ENCODE assay signal across 10 mouse cellular contexts in the genomic region with DNA sequence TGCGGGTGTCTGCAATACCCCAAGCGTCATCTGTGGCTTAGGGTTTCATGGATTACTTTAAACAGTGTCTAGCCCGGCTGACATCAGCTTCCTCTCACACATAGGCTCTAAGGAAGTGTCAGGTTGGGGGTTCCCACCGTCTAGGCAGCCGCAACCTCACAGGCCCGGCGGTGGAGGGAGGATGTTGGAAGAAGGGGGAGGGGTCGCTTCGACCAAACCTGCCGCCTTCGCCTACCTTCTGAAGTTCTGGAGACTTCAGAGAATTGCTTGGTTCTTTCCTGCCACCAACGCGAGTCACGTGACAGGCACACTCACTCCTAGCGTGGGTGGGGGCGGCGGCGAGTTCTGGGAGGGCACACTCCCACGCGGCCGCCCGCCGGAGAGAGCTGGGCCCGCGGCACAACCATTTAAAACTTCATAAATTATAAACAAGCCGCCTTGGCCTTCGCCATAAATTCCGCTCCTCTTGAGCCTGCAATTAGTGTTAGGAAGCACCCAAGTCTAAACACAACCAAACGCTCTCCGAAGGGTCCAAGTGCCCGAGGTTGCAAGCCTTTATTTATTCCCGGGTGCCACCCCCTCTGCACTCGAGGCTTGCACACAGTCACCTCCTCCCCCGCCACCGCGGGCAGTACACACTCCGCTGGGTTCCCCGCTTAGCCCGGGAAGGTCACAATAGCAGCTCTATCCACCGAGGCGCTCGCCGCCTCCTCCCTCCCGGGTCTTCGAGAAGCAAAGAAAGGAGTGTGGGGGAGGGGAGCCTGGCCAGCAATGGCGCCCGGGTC. TPM values are rescaled to one million over a fixed set of nuclear protein-coding genes. Genes with fewer than 3 reads are reported as not detected.
A peak's percentile ranks its signal among the peaks of the same experiment; 100 is the strongest.
DNase-seq lines count a peak whose midpoint lies in the region; ATAC-seq and TF ChIP-seq lines count a peak whose summit lies in the region.
"Had no signal": no experiment of that assay in that cellular context is flagged by ENCODE, and none has a peak within 500 bp of the region (broad histone marks: within the 10 kb centered on the region; RNA-seq: fewer than 3 reads in every experiment).

No protein-coding gene starts in this region.

- intact Hi-C loops in gastrocnemius, adult 2 months (cut with DNase I): no loop called here

- peak; percentile 58 for DNase-seq in gastrocnemius, adult 2 months
- no peak for DNase-seq in gastrocnemius, postnatal 25 days
- peak; percentile 29 for DNase-seq in heart, postnatal 4 days
- DNase-seq in kidney, postnatal 4 days: peak; percentile 81 to 88
- no peak for DNase-seq in frontal cortex, postnatal 36 days (ENCODE audit: low spot score in 2 of 2)
- no peak for DNase-seq in cerebellum, adult 18-20 months

- TF ChIP-seq CTCF in gastrocnemius, adult 2 months (IDR thresholded peaks at IDR 0.05): no peak
- TF ChIP-seq CTCF in bone marrow macrophage, adult 2 months (IDR thresholded peaks at IDR 0.05; ENCODE audit: low read depth, low read length): no peak

- no peak overlapping the region; the same call in 1 of the 2 replicates for H3K27ac ChIP-seq in gastrocnemius, adult 2 months
- no peak overlapping the region for H3K27ac ChIP-seq in bone marrow macrophage, adult 2 months (ENCODE audit: insufficient read depth, low read depth, low read length)
- peak overlapping the region; percentile 78 for H3K27ac ChIP-seq in neural tube, embryonic 15.5 days (replicated peaks)

- ATAC-seq in neural tube, embryonic 15.5 days (ENCODE audit: low FRiP score): peak; percentile 83

- TF ChIP-seq POLR2A in bone marrow macrophage, adult 2 months (IDR thresholded peaks at IDR 0.05; ENCODE audit: borderline replicate concordance, low read depth, low read length): no peak

- peak overlapping the region; percentile 36 for H3K9ac ChIP-seq in neural tube, embryonic 15.5 days (replicated peaks)

- peak overlapping the region; percentile 62 for H3K4me2 ChIP-seq in neural tube, embryonic 15.5 days

- H3K36me3 ChIP-seq in neural tube, embryonic 15.5 days: 0 out of 2 replicates have a peak, but pooled peaks cover 6% of the 10 kb centered on the region

- no peaks in the 10 kb centered on the region for H3K9me3 ChIP-seq in neural tube, embryonic 15.5 days (replicated peaks)

- no peaks in the 10 kb centered on the region for H3K27me3 ChIP-seq in neural tube, embryonic 15.5 days (replicated peaks)

- H3K4me1 ChIP-seq in bone marrow macrophage, adult 2 months (ENCODE audit: control insufficient read depth, insufficient read depth, low read length): 0 out of 2 replicates have a peak, but pooled peaks cover 2% of the 10 kb centered on the region
- peaks cover 72% of the 10 kb centered on the region for H3K4me1 ChIP-seq in neural tube, embryonic 15.5 days

- under 1% methylated on average over 47 of the region's 47 CpGs for WGBS in neural tube, embryonic 15.5 days

- H3K4me3 ChIP-seq in gastrocnemius, adult 2 months: peak overlapping the region; percentile 65
- H3K4me3 ChIP-seq in bone marrow macrophage, adult 2 months (ENCODE audit: insufficient read depth, low read length): peak overlapping the region; percentile 2; the same call in 1 of the 2 replicates
- peak overlapping the region; percentile 31 for H3K4me3 ChIP-seq in neural tube, embryonic 15.5 days (replicated peaks)

RNA-seq across cellular contexts. Expression of a gene that starts 13.3 kb away (rescaled TPM):
- not detected for total RNA-seq in gastrocnemius, adult 2 months (2021)
- total RNA-seq in gastrocnemius, postnatal 25 days (2021): not detected
- not detected in 2 replicates for polyA plus RNA-seq in bone marrow macrophage, adult 2 months (2012; ENCODE audit: insufficient read depth, insufficient read length, missing spikeins)
- not detected for total RNA-seq in heart, postnatal 4 days (2021)
- polyA plus RNA-seq in neural tube, embryonic 15.5 days (2015; fragmentation: Nextera tagmentation; extraction: Ambion mirVana): 1.7 and 2.1 TPM in 2 replicates
- polyA plus RNA-seq: C2C12; large intestine, adult 2 months had no signal

RNA-seq across cellular contexts. Expression of a gene that starts 23.0 kb away (rescaled TPM):
- under 1 TPM; 0.08 to 0.36 TPM for total RNA-seq in gastrocnemius, adult 2 months (2021)
- under 1 TPM in 1 of 2 experiments, not detected in 1; 0.27 TPM for total RNA-seq in gastrocnemius, postnatal 25 days (2021)
- not detected in 2 replicates for polyA plus RNA-seq in bone marrow macrophage, adult 2 months (2012; ENCODE audit: insufficient read depth, insufficient read length, missing spikeins)
- total RNA-seq in heart, postnatal 4 days (2021): not detected
- polyA plus RNA-seq in neural tube, embryonic 15.5 days (2015; fragmentation: Nextera tagmentation; extraction: Ambion mirVana): 0.96 and 2.0 TPM in 2 replicates
- polyA plus RNA-seq: C2C12 had no signal

RNA-seq across cellular contexts. Expression of a gene that starts 37.8 kb away (rescaled TPM):
- total RNA-seq in gastrocnemius, adult 2 months (2021): 1 to 10 TPM; 1.4 to 2.0 TPM
- total RNA-seq in gastrocnemius, postnatal 25 days (2021): 1 to 10 TPM; 1.4 to 2.2 TPM
- not detected in 2 replicates for polyA plus RNA-seq in bone marrow macrophage, adult 2 months (2012; ENCODE audit: insufficient read depth, insufficient read length, missing spikeins)
- under 1 TPM; 0.45 TPM for total RNA-seq in heart, postnatal 4 days (2021)
- 4.3 and 4.5 TPM in 2 replicates for polyA plus RNA-seq in neural tube, embryonic 15.5 days (2015; fragmentation: Nextera tagmentation; extraction: Ambion mirVana)
- polyA plus RNA-seq: C2C12 had no signal

RNA-seq across cellular contexts. Expression of a gene that starts 37.8 kb away (rescaled TPM):
- not detected for total RNA-seq in gastrocnemius, adult 2 months (2021)
- not detected for total RNA-seq in gastrocnemius, postnatal 25 days (2021)
- polyA plus RNA-seq in bone marrow macrophage, adult 2 months (2012; ENCODE audit: insufficient read depth, insufficient read length, missing spikeins): not detected in 2 replicates
- under 1 TPM in 1 of 2 experiments, not detected in 1; 0.11 TPM for total RNA-seq in heart, postnatal 4 days (2021)
- polyA plus RNA-seq in neural tube, embryonic 15.5 days (2015; fragmentation: Nextera tagmentation; extraction: Ambion mirVana): 14.5 and 29.1 TPM in 2 replicates
- polyA plus RNA-seq: C2C12 had no signal

RNA-seq across cellular contexts. Expression of a gene that starts 45.1 kb away (rescaled TPM):
- 10 to 100 TPM; 39.3 to 49.0 TPM for total RNA-seq in gastrocnemius, adult 2 months (2021)
- total RNA-seq in gastrocnemius, postnatal 25 days (2021): 10 to 100 TPM; 11.7 to 30.6 TPM
- not detected in 2 replicates for polyA plus RNA-seq in bone marrow macrophage, adult 2 months (2012; ENCODE audit: insufficient read depth, insufficient read length, missing spikeins)
- total RNA-seq in heart, postnatal 4 days (2021): 1 to 10 TPM; 1.2 to 1.9 TPM
- polyA plus RNA-seq in neural tube, embryonic 15.5 days (2015; fragmentation: Nextera tagmentation; extraction: Ambion mirVana): 12.4 and 12.5 TPM in 2 replicates
- polyA plus RNA-seq: C2C12 had no signal

Comparison
In these comparisons a context has a peak if more than half of its experiments do, and no peak if none do; other contexts are left out.
1. DNase-seq: peak in gastrocnemius, adult 2 months (single experiment), heart, postnatal 4 days (single experiment) and kidney, postnatal 4 days (2 of 2); none in gastrocnemius, postnatal 25 days (single experiment), frontal cortex, postnatal 36 days (0 of 2) and cerebellum, adult 18-20 months (0 of 2).
2. H3K4me3 ChIP-seq: peak in every context shown above with its lines; median percentile 65 in gastrocnemius, adult 2 months; 31 in neural tube, embryonic 15.5 days; 2 in bone marrow macrophage, adult 2 months.